Mouse (Mus musculus) R1 (cell line): ENCODE measurements around the gene Mtmr10.
A peak's percentile ranks its signal among the peaks of the same experiment; 100 is the strongest.

Source experiments
- DNase-seq: peaks from one replicate; pipeline ENCODE4 v3.0.0-alpha.2; 2018; ENCODE audit warnings: low read depth, low spot score

Gene Mtmr10

GRCm38 (mm10) chr7:64287414-64288091 lies at the start of gene Mtmr10:
TSS of gene Mtmr10 (plus strand) at chr7:64287653.
- DNase-seq = peak; percentile 97

- DNase-seq = no peak
Measured at GRCm38 (mm10) chr7:64237747-64238146, 49.7 kb upstream of the Mtmr10 start.

- DNase-seq = no peak
Measured at GRCm38 (mm10) chr7:64238410-64239086, 48.9 kb upstream of the Mtmr10 start.

- no peak for DNase-seq
Measured at GRCm38 (mm10) chr7:64239138-64239805, 48.2 kb upstream of the Mtmr10 start.

GRCm38 (mm10) chr7:64239806-64240315 lies 47.6 kb upstream of the Mtmr10 start:
- DNase-seq = no peak

- DNase-seq = no peak
Measured at GRCm38 (mm10) chr7:64242424-64242823, 45.0 kb upstream of the Mtmr10 start.

- DNase-seq = no peak
Measured at GRCm38 (mm10) chr7:64244371-64244770, 43.1 kb upstream of the Mtmr10 start.

- no peak for DNase-seq
Measured at GRCm38 (mm10) chr7:64246713-64247112, 40.7 kb upstream of the Mtmr10 start.

- no peak for DNase-seq
Measured at GRCm38 (mm10) chr7:64248352-64248751, 39.1 kb upstream of the Mtmr10 start.

- no peak for DNase-seq
Measured at GRCm38 (mm10) chr7:64249715-64250114, 37.7 kb upstream of the Mtmr10 start.

- DNase-seq = no peak
Measured at GRCm38 (mm10) chr7:64250417-64250816, 37.0 kb upstream of the Mtmr10 start.

GRCm38 (mm10) chr7:64253736-64254135 lies 33.7 kb upstream of the Mtmr10 start:
- no peak for DNase-seq

GRCm38 (mm10) chr7:64265502-64266279 lies 21.8 kb upstream of the Mtmr10 start:
- DNase-seq = no peak

GRCm38 (mm10) chr7:64266587-64266986 lies 20.9 kb upstream of the Mtmr10 start:
- DNase-seq = no peak

- peak; percentile 91 for DNase-seq
Measured at GRCm38 (mm10) chr7:64271926-64272325, 15.5 kb upstream of the Mtmr10 start.

GRCm38 (mm10) chr7:64275518-64275917 lies 11.9 kb upstream of the Mtmr10 start:
- no peak for DNase-seq

- DNase-seq = no peak
Measured at GRCm38 (mm10) chr7:64276921-64277320, 10.5 kb upstream of the Mtmr10 start.

GRCm38 (mm10) chr7:64278526-64278925 lies 8.9 kb upstream of the Mtmr10 start:
- DNase-seq = no peak

- DNase-seq = no peak
Measured at GRCm38 (mm10) chr7:64279548-64279947, 7.9 kb upstream of the Mtmr10 start.

- no peak for DNase-seq
Measured at GRCm38 (mm10) chr7:64286566-64286965, 887 bp upstream of the Mtmr10 start.

GRCm38 (mm10) chr7:64289416-64289815 lies 2.0 kb downstream of the Mtmr10 start:
- no peak for DNase-seq

- peak; percentile 9 for DNase-seq
Measured at GRCm38 (mm10) chr7:64290431-64290830, 3.0 kb downstream of the Mtmr10 start.
